Mouse (Mus musculus): ENCODE data around the gene Wasf3. TPM values are rescaled to one million over a fixed set of nuclear protein-coding genes. Genes with fewer than 3 reads are reported as not detected.

Gene Wasf3
- polyA plus RNA-seq, 1 experiment: 35.7 TPM

GRCm38 (mm10) chr5:146420081-146420480, 35.3 kb downstream of the Wasf3 start:
- TF ChIP-seq POLR2A (IDR thresholded peaks at IDR 0.05; ENCODE audit: borderline replicate concordance, extremely low read depth, insufficient read depth, insufficient read length, poor library complexity, severe bottlenecking): no peak
- peak; percentile 73; the same call in 1 of the 2 replicates for TF ChIP-seq CTCF (IDR thresholded peaks at IDR 0.05; ENCODE audit: borderline replicate concordance, extremely low read depth, insufficient read depth, insufficient read length)
- peak; percentile 57 for DNase-seq (ENCODE audit: low read depth)

- TF ChIP-seq CTCF (IDR thresholded peaks at IDR 0.05; ENCODE audit: borderline replicate concordance, extremely low read depth, insufficient read depth, insufficient read length) (no peak), POLR2A (IDR thresholded peaks at IDR 0.05; ENCODE audit: borderline replicate concordance, extremely low read depth, insufficient read depth, insufficient read length, poor library complexity, severe bottlenecking) (no peak)
- peak; percentile 69 for DNase-seq (ENCODE audit: low read depth)
Observed at GRCm38 (mm10) chr5:146424711-146425326, 40.0 kb downstream of the Wasf3 start.

GRCm38 (mm10) chr5:146425656-146426055, 40.9 kb downstream of the Wasf3 start:
- no peak for TF ChIP-seq CTCF (IDR thresholded peaks at IDR 0.05; ENCODE audit: borderline replicate concordance, extremely low read depth, insufficient read depth, insufficient read length)
- DNase-seq (ENCODE audit: low read depth): no peak

- DNase-seq (ENCODE audit: low read depth): no peak
- no peak for TF ChIP-seq POLR2A (IDR thresholded peaks at IDR 0.05; ENCODE audit: borderline replicate concordance, extremely low read depth, insufficient read depth, insufficient read length, poor library complexity, severe bottlenecking)
- TF ChIP-seq CTCF (IDR thresholded peaks at IDR 0.05; ENCODE audit: borderline replicate concordance, extremely low read depth, insufficient read depth, insufficient read length): no peak
Observed at GRCm38 (mm10) chr5:146428109-146428508, 43.3 kb downstream of the Wasf3 start.

- DNase-seq (ENCODE audit: low read depth): no peak
- TF ChIP-seq CTCF (IDR thresholded peaks at IDR 0.05; ENCODE audit: borderline replicate concordance, extremely low read depth, insufficient read depth, insufficient read length): no peak
- TF ChIP-seq POLR2A (IDR thresholded peaks at IDR 0.05; ENCODE audit: borderline replicate concordance, extremely low read depth, insufficient read depth, insufficient read length, poor library complexity, severe bottlenecking): no peak
Observed at GRCm38 (mm10) chr5:146431821-146432220, 47.0 kb downstream of the Wasf3 start.

- no peak for DNase-seq (ENCODE audit: low read depth)
Observed at GRCm38 (mm10) chr5:146432476-146432875, 47.7 kb downstream of the Wasf3 start.

GRCm38 (mm10) chr5:146435316-146435715, 50.5 kb downstream of the Wasf3 start:
- no peak for TF ChIP-seq POLR2A (IDR thresholded peaks at IDR 0.05; ENCODE audit: borderline replicate concordance, extremely low read depth, insufficient read depth, insufficient read length, poor library complexity, severe bottlenecking)
- TF ChIP-seq CTCF (IDR thresholded peaks at IDR 0.05; ENCODE audit: borderline replicate concordance, extremely low read depth, insufficient read depth, insufficient read length): no peak
- DNase-seq (ENCODE audit: low read depth): no peak

More at GRCm38 (mm10) chr5:146432476-146432875, 47.7 kb downstream of the Wasf3 start:
- no peak for TF ChIP-seq CTCF (IDR thresholded peaks at IDR 0.05; ENCODE audit: borderline replicate concordance, extremely low read depth, insufficient read depth, insufficient read length)
- no peak for TF ChIP-seq POLR2A (IDR thresholded peaks at IDR 0.05; ENCODE audit: borderline replicate concordance, extremely low read depth, insufficient read depth, insufficient read length, poor library complexity, severe bottlenecking)

GRCm38 (mm10) chr5:146436796-146437195, 52.0 kb downstream of the Wasf3 start:
- DNase-seq (ENCODE audit: low read depth): no peak
- TF ChIP-seq POLR2A (IDR thresholded peaks at IDR 0.05; ENCODE audit: borderline replicate concordance, extremely low read depth, insufficient read depth, insufficient read length, poor library complexity, severe bottlenecking): no peak
- TF ChIP-seq CTCF (IDR thresholded peaks at IDR 0.05; ENCODE audit: borderline replicate concordance, extremely low read depth, insufficient read depth, insufficient read length): no peak

- TF ChIP-seq CTCF (IDR thresholded peaks at IDR 0.05; ENCODE audit: borderline replicate concordance, extremely low read depth, insufficient read depth, insufficient read length) (no peak), POLR2A (IDR thresholded peaks at IDR 0.05; ENCODE audit: borderline replicate concordance, extremely low read depth, insufficient read depth, insufficient read length, poor library complexity, severe bottlenecking) (no peak)
- DNase-seq (ENCODE audit: low read depth): no peak
Observed at GRCm38 (mm10) chr5:146439152-146439781, 54.5 kb downstream of the Wasf3 start.

GRCm38 (mm10) chr5:146440273-146440672, 55.5 kb downstream of the Wasf3 start:
- DNase-seq (ENCODE audit: low read depth): no peak
- TF ChIP-seq POLR2A (IDR thresholded peaks at IDR 0.05; ENCODE audit: borderline replicate concordance, extremely low read depth, insufficient read depth, insufficient read length, poor library complexity, severe bottlenecking) (no peak), CTCF (IDR thresholded peaks at IDR 0.05; ENCODE audit: borderline replicate concordance, extremely low read depth, insufficient read depth, insufficient read length) (peak; percentile 30; the same call in 1 of the 2 replicates)

- no peak for DNase-seq (ENCODE audit: low read depth)
- TF ChIP-seq CTCF (IDR thresholded peaks at IDR 0.05; ENCODE audit: borderline replicate concordance, extremely low read depth, insufficient read depth, insufficient read length) (no peak), POLR2A (IDR thresholded peaks at IDR 0.05; ENCODE audit: borderline replicate concordance, extremely low read depth, insufficient read depth, insufficient read length, poor library complexity, severe bottlenecking) (no peak)
Observed at GRCm38 (mm10) chr5:146442767-146443166, 58.0 kb downstream of the Wasf3 start.

GRCm38 (mm10) chr5:146446633-146447032, 61.8 kb downstream of the Wasf3 start:
- TF ChIP-seq POLR2A (IDR thresholded peaks at IDR 0.05; ENCODE audit: borderline replicate concordance, extremely low read depth, insufficient read depth, insufficient read length, poor library complexity, severe bottlenecking): no peak
- TF ChIP-seq CTCF (IDR thresholded peaks at IDR 0.05; ENCODE audit: borderline replicate concordance, extremely low read depth, insufficient read depth, insufficient read length): no peak
- no peak for DNase-seq (ENCODE audit: low read depth)

All from brain, embryonic 14.5 days (tissue).